Mouse (Mus musculus) limb, embryonic 10.5 days (tissue): ENCODE measurements around the gene Aicda. TPM values are rescaled to one million over a fixed set of nuclear protein-coding genes. Genes with fewer than 3 reads are reported as not detected.
"Not testable (repeated sequence)": the region's sequence is repeated elsewhere in the genome, so short reads cannot be mapped to it uniquely, and the experiment has no call there.

Experiments
- DNase-seq: peaks from one replicate; pipeline ENCODE4 v3.0.0-alpha.2; 2017; ENCODE audit warnings: low spot score
- H3K27ac ChIP-seq: fragments of 300-500 bp; sonication (generic); 2 replicates; pipeline ENCODE4 v1.5.1; 2016; ENCODE audit warnings: mild to moderate bottlenecking
- H3K27me3 ChIP-seq: fragments of 300-500 bp; sonication (generic); 2 replicates; pipeline ENCODE4 v1.6.1; 2016; ENCODE audit warnings: low read depth, mild to moderate bottlenecking; ENCODE audit not compliant: poor library complexity, severe bottlenecking
- H3K36me3 ChIP-seq: fragments of 300-500 bp; sonication (generic); 2 replicates; pipeline ENCODE4 v1.6.1; 2016; ENCODE audit warnings: mild to moderate bottlenecking, moderate library complexity
- H3K4me1 ChIP-seq: fragments of 300-500 bp; sonication (generic); 2 replicates; pipeline ENCODE4 v1.6.1; 2016
- H3K4me3 ChIP-seq: fragments of 300-500 bp; sonication (generic); 2 replicates; pipeline ENCODE4 v1.5.1; 2016; ENCODE audit warnings: mild to moderate bottlenecking, moderate library complexity
- H3K9me3 ChIP-seq: fragments of 300-500 bp; sonication (generic); replicated peaks from 2 replicates; pipeline ENCODE4 v1.6.1; 2016; ENCODE audit warnings: mild to moderate bottlenecking
- WGBS: fragments of 180-500 bp; shearing (Covaris S2); methylation state at CpG from one replicate; pipeline ENCODE4 v1.1.7; 2016; 5-methylcytosine and 5-hydroxymethylcytosine counted together
- polyA plus RNA-seq: library from polyadenylated mRNA; unstranded; fragments of >200 nt; fragmentation: Nextera tagmentation; extraction: Ambion mirVana; gene quantifications from 2 replicates; pipeline ENCODE4 v1.2.1, GENCODE M21; 2016

The Aicda gene
- polyA plus RNA-seq, 1 experiment from 2014 or later, result not detected

GRCm38 (mm10) chr6:122531466-122532174 is 22.0 kb upstream of the Aicda start:
- H3K36me3 ChIP-seq, result no peaks in the 10 kb centered on the region
- DNase-seq, result no peak
- WGBS, result 62% methylated on average over 8 of the region's 8 CpGs
- H3K9me3 ChIP-seq, result no peaks in the 10 kb centered on the region
- peak overlapping the region; percentile 53 for H3K27ac ChIP-seq
- H3K27me3 ChIP-seq, result no peaks in the 10 kb centered on the region
- peaks cover 14% of the 10 kb centered on the region for H3K4me1 ChIP-seq
- no peak overlapping the region for H3K4me3 ChIP-seq

- no peaks in the 10 kb centered on the region for H3K9me3 ChIP-seq
- no peaks in the 10 kb centered on the region for H3K36me3 ChIP-seq
- H3K27ac ChIP-seq, result peak overlapping the region; percentile 78
- peak overlapping the region; percentile 33 for H3K4me3 ChIP-seq
- peaks cover 14% of the 10 kb centered on the region for H3K4me1 ChIP-seq
- H3K27me3 ChIP-seq, result no peaks in the 10 kb centered on the region
- peak; percentile 44 for DNase-seq
- WGBS, result 10% methylated on average over 4 of the region's 4 CpGs
These were observed 20.7 kb upstream of the Aicda start for GRCm38 (mm10) chr6:122532883-122533302.

GRCm38 (mm10) chr6:122534032-122534431 is 19.6 kb upstream of the Aicda start:
- 69% methylated on average over 3 of the region's 3 CpGs for WGBS

GRCm38 (mm10) chr6:122539564-122539963 is 14.0 kb upstream of the Aicda start:
- Histone ChIP-seq H3K36me3 (no peaks in the 10 kb centered on the region), H3K4me1 (no peaks in the 10 kb centered on the region), H3K4me3 (no peak overlapping the region), H3K9me3 (no peaks in the 10 kb centered on the region), H3K27ac (no peak overlapping the region), H3K27me3 (no peaks in the 10 kb centered on the region)
- WGBS, result 91% methylated on average over 9 of the region's 9 CpGs
- DNase-seq, result no peak

More at GRCm38 (mm10) chr6:122534032-122534431, 19.6 kb upstream of the Aicda start:
- H3K4me1 ChIP-seq, result peaks cover 14% of the 10 kb centered on the region
- H3K36me3 ChIP-seq, result no peaks in the 10 kb centered on the region
- no peak overlapping the region for H3K27ac ChIP-seq
- H3K27me3 ChIP-seq, result no peaks in the 10 kb centered on the region
- no peaks in the 10 kb centered on the region for H3K9me3 ChIP-seq
- no peak overlapping the region for H3K4me3 ChIP-seq
- no peak for DNase-seq

- H3K27me3 ChIP-seq, H3K36me3 ChIP-seq, H3K4me3 ChIP-seq, H3K9me3 ChIP-seq, H3K27ac ChIP-seq, H3K4me1 ChIP-seq, DNase-seq: not testable (repeated sequence)
- WGBS, result 72% methylated on average over 5 of the region's 5 CpGs
These were observed 11.1 kb upstream of the Aicda start for GRCm38 (mm10) chr6:122542459-122542858.

GRCm38 (mm10) chr6:122543574-122543973 is 10.0 kb upstream of the Aicda start:
- no peaks in the 10 kb centered on the region for H3K27me3 ChIP-seq
- H3K36me3 ChIP-seq, result no peaks in the 10 kb centered on the region
- no peak for DNase-seq
- H3K4me1 ChIP-seq, result peaks cover 2% of the 10 kb centered on the region; the same call in 1 of the 2 replicates
- WGBS, result 82% methylated on average over 5 of the region's 5 CpGs
- no peak overlapping the region for H3K4me3 ChIP-seq
- no peak overlapping the region for H3K27ac ChIP-seq
- H3K9me3 ChIP-seq, result no peaks in the 10 kb centered on the region

- H3K4me3 ChIP-seq, result no peak overlapping the region
- no peak for DNase-seq
- no peaks in the 10 kb centered on the region for H3K9me3 ChIP-seq
- H3K27ac ChIP-seq, result no peak overlapping the region
- WGBS, result 90% methylated on average over 1 of the region's 1 CpGs
- peaks cover 2% of the 10 kb centered on the region; the same call in 1 of the 2 replicates for H3K4me1 ChIP-seq
- H3K36me3 ChIP-seq, result no peaks in the 10 kb centered on the region
- H3K27me3 ChIP-seq, result no peaks in the 10 kb centered on the region
These were observed 8.9 kb upstream of the Aicda start for GRCm38 (mm10) chr6:122544672-122545071.

- Histone ChIP-seq H3K4me1 (peaks cover 2% of the 10 kb centered on the region; the same call in 1 of the 2 replicates), H3K27ac (no peak overlapping the region), H3K27me3 (no peaks in the 10 kb centered on the region), H3K36me3 (no peaks in the 10 kb centered on the region), H3K4me3 (no peak overlapping the region), H3K9me3 (no peaks in the 10 kb centered on the region)
- DNase-seq, result no peak
- 77% methylated on average over 9 of the region's 9 CpGs for WGBS
These were observed 8.2 kb upstream of the Aicda start for GRCm38 (mm10) chr6:122545289-122545882.

GRCm38 (mm10) chr6:122545948-122546347 is 7.7 kb upstream of the Aicda start:
- H3K4me3 ChIP-seq, result no peak overlapping the region
- WGBS, result 85% methylated on average over 10 of the region's 10 CpGs
- H3K4me1 ChIP-seq, result peaks cover 2% of the 10 kb centered on the region; the same call in 1 of the 2 replicates
- H3K27ac ChIP-seq, result no peak overlapping the region
- no peak for DNase-seq
- H3K36me3 ChIP-seq, result no peaks in the 10 kb centered on the region
- no peaks in the 10 kb centered on the region for H3K27me3 ChIP-seq
- H3K9me3 ChIP-seq, result no peaks in the 10 kb centered on the region

GRCm38 (mm10) chr6:122554102-122554501 is 501 bp downstream of the Aicda start:
- Histone ChIP-seq H3K4me1 (no peaks in the 10 kb centered on the region), H3K36me3 (no peaks in the 10 kb centered on the region), H3K27me3 (0 out of 2 replicates have a peak, but pooled peaks cover 6% of the 10 kb centered on the region), H3K27ac (no peak overlapping the region), H3K4me3 (no peak overlapping the region), H3K9me3 (no peaks in the 10 kb centered on the region)
- 87% methylated on average over 6 of the region's 6 CpGs for WGBS
- no peak for DNase-seq

- 45% methylated on average over 7 of the region's 7 CpGs for WGBS
- H3K27me3 ChIP-seq, result 0 out of 2 replicates have a peak, but pooled peaks cover 6% of the 10 kb centered on the region
These were observed 1.7 kb downstream of the Aicda start for GRCm38 (mm10) chr6:122555266-122555665.

GRCm38 (mm10) chr6:122556959-122557561 is 3.5 kb downstream of the Aicda start:
- peak; percentile 47 for DNase-seq
- no peak overlapping the region for H3K27ac ChIP-seq
- 29% methylated on average over 15 of the region's 15 CpGs for WGBS
- H3K27me3 ChIP-seq, result peaks cover 19% of the 10 kb centered on the region; the same call in 1 of the 2 replicates
- no peaks in the 10 kb centered on the region for H3K9me3 ChIP-seq
- 0 out of 2 replicates have a peak, but pooled peaks cover 5% of the 10 kb centered on the region for H3K4me1 ChIP-seq
- H3K36me3 ChIP-seq, result no peaks in the 10 kb centered on the region
- H3K4me3 ChIP-seq, result no peak overlapping the region

More at GRCm38 (mm10) chr6:122555266-122555665, 1.7 kb downstream of the Aicda start:
- no peak for DNase-seq
- H3K9me3 ChIP-seq, result no peaks in the 10 kb centered on the region
- H3K4me3 ChIP-seq, result no peak overlapping the region
- H3K4me1 ChIP-seq, result 0 out of 2 replicates have a peak, but pooled peaks cover 5% of the 10 kb centered on the region
- no peaks in the 10 kb centered on the region for H3K36me3 ChIP-seq
- no peak overlapping the region for H3K27ac ChIP-seq

GRCm38 (mm10) chr6:122560427-122560826 is 6.8 kb downstream of the Aicda start:
- Histone ChIP-seq H3K4me3 (peak overlapping the region; percentile 18; the same call in 1 of the 2 replicates), H3K27ac (no peak overlapping the region), H3K27me3 (peaks cover 13% of the 10 kb centered on the region; the same call in 1 of the 2 replicates), H3K36me3 (no peaks in the 10 kb centered on the region), H3K9me3 (no peaks in the 10 kb centered on the region), H3K4me1 (0 out of 2 replicates have a peak, but pooled peaks cover 5% of the 10 kb centered on the region)
- WGBS, result 19% methylated on average over 17 of the region's 17 CpGs
- DNase-seq, result peak; percentile 85
